Mouse (Mus musculus): ENCODE results near the gene Me1.

The Me1 gene

DNA sequence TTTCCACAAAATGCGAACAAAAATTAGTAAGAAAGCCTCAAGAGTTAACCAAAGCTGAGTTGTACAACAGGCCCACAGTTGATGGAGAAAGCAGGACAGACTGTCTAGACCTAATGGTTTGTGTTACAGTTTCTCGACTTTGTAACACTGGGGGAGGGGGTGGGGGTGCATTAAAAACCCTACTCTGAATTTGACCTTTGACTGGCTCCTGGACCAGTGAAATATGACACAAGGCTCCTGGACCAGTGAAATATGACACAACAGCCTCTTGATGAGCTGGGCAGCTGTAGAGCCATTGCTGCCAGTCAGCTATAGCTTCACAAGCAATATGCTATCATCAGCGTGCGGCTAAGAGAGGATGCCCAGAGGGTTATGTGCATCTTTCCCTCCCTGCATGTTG, 37.4 kb downstream of the Me1 start:
- DNase-seq (ENCODE audit: low spot score in 2 of 2) = no peak

DNA sequence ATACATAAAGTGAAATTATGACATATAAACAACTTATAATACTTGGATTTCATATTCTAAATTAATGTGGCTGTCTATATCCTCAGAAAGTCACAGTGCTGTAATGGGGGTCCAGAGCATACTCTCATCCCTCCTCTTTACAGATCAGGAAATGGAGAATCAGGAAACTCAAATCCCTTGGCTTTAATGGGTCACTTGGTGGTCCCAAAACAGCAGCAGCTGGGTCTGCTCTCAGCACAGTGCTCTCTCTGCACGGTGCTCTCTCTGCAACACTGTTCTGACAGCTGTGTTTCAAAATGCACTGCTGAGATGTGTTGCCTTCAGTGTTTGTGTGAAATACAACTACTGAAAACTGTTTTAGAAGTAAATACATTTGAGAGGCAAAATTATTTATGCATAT, 43.6 kb downstream of the Me1 start:
- DNase-seq (ENCODE audit: low spot score in 2 of 2) = no peak

DNA sequence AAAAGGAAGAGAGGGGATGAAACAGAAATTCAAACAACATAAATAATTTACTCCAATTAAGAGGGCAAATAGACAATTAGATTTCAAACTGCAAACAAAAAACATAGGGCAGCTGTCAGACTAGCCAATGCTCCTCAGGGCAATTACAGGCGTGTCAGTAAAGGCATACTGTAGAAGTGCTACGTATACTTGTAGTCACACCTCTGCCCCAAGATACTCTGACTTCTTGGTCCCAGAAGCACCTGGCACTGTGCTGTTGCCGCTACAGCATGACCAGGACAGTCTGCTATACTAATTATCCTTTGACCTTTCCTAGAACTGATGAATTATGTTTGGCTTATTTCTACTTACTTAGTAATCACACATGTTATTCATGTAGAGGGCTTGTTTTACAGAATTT, 44.5 kb downstream of the Me1 start:
- DNase-seq (ENCODE audit: low spot score in 2 of 2) = no peak

DNA sequence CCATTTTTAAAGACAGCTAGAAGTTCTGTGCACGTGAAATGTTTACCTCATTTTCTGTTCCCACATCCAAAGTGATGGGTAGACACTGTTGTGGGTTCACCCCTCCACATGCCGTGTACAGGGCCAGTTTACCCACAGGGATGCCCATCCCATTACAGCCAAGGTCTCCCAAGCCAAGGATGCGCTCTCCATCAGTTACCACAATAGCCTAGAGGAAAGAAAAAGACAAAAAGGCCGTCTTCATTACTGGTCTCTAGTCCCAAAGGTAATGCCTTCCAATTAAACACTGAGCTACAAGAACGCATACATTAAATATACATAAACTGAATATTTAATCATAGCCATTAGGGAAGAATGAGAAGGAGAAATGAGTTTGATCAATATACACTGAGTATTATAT, 44.9 kb downstream of the Me1 start:
- no peak for DNase-seq (ENCODE audit: low spot score in 2 of 2)

DNA sequence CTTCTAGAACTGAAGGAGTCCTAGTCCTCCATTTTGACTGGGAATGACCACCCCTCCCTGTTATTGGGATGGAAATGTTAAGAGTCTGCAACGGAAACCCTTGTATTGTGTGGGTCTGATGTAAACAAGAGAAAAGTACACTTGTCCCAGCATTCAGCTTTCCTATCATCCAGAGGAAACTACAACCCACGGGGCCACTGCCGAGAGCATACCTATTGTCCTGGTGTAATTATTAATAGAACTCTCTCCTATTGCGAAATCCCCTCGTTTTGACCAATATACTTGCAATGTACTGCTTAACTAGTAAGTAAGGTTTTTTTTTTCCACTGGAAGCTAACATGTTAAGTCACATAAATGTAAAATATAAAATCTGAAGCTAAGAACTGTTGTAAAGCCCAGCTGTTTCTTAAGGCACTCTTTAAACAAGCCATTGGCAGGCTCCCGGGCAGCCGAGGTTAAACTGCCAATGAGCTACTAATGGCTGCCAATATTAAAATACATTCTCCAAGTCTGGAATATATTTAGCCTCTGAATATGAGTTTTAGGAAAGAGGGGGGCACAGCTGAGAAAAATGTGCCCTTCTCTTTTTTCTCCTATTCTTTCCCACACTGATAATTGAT, 47.7 kb downstream of the Me1 start:
- no peak for DNase-seq (ENCODE audit: low spot score in 2 of 2)

DNA sequence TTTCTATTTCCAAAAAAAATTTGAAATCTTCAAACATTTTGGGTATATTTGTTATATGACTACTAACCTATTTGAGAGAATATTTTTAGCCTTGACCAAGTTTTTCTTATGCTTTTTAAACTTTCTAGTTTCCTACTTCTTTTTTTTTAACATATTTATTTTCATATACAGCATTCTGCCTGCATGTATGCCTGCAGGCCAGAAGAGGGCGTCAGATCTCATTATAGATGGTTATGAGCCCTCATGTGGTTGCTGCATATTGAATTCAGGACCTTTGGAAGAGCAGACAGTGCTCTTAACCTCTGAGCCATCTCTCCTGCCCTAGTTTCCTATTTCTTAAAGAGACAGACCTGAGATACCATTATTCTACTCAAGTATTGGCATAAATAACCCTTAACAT, 48.9 kb downstream of the Me1 start:
- no peak for DNase-seq (ENCODE audit: low spot score in 2 of 2)

DNA sequence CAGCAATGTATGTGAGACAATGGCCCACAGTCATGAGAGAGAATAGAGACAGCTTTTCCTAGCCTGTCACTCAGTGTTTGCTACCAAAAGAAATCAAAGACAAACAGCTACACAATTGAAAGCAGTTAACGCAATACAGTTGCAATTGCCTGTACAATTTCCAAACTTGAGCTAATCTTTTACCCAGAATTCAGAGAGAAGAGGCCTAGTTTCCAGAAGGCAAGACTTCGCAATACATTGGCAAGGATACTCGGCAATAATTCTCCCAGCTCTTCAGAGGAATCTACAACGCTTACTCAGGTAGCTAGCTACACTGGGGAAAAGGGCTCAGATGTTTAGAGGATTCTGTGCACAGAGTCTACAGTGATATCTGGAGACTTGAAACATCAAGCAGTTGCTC, 52.3 kb downstream of the Me1 start:
- DNase-seq (ENCODE audit: low spot score in 2 of 2) = no peak

DNA sequence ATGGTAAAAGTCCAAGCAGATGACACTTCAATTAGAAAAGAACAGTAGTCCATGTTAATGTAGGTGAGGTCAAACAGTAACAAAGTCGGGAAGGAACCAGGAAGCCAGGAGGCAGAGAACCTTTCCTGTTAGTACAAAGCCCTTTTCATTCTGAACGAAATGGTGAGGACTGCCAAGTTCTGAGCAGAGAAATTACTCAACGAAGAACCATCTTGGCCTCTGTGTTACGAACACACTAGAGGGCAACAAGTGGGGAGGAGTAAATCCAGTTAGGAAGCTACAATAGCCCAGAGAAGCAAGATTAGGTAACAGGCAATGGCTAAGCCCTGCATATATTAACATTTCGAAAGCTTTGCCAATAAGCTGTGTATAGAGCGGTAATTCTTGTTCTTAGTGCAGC, 57.0 kb downstream of the Me1 start:
- no peak for DNase-seq (ENCODE audit: low spot score in 2 of 2)

DNA sequence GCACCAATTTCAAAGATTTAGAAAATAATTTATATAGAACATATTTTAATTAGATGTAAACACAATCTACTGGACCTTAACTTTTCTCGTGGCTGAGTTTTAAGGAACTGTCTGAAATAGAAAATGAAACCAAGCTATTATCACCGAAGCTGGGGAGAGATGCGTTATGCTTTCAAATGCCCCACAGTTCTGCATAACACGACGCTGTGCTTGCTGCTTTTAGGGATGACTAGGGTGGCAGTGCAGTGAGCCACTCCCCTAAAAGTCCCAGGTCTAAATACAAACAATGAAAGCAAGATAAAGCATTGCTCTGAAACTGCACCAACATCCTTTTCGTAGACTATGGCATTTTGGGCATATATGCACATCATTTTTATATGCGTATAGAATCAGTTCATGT, 64.6 kb downstream of the Me1 start:
- DNase-seq (ENCODE audit: low spot score in 2 of 2) = no peak

DNA sequence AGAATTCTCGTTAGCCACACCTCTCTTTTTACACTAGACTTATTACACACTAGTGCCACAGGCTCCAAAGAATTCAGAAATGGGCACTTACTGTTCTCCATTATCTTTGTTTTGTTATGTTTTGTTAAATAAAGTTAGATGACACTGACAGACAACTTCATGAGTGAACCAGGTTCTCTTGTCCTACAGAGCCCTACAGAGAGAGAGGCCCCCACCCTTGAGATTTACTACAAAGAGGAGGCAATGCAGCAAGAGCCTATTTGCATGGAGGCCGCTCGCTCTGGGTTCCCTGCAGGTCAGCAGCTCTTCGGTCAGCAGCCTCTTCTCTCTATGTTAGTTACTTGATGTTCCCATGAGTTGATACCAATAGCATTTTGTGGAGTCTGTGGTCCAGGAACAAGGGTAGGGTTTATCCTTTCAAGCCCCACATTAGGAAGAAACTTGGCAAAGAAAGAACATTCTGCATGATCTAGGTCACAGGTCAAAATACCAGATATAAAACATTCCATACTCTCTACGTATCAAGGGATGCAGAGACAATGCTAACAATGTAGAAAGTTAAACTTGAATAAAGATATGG, 65.3 kb downstream of the Me1 start:
- no peak for DNase-seq (ENCODE audit: low spot score in 2 of 2)

DNA sequence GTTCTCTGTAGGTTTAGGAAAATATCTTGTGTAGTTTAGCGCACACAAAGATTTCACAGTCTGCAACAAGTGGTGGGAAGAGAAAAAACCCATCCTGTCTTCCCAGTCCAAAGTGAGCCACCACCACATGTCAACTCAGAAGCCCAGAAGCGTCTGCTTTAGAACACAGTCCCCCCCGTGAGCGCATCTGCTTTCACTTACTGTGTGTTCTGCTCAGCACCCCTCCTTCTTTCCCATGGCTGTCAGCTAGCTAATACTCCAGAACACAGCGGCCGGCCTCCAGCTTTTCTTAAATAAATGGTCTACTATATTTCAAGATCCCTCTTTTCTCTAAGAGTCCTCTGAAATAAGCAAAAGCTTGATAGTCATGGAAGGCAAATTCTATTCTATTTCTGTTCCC, 66.4 kb downstream of the Me1 start:
- no peak for DNase-seq (ENCODE audit: low spot score in 2 of 2)

DNA sequence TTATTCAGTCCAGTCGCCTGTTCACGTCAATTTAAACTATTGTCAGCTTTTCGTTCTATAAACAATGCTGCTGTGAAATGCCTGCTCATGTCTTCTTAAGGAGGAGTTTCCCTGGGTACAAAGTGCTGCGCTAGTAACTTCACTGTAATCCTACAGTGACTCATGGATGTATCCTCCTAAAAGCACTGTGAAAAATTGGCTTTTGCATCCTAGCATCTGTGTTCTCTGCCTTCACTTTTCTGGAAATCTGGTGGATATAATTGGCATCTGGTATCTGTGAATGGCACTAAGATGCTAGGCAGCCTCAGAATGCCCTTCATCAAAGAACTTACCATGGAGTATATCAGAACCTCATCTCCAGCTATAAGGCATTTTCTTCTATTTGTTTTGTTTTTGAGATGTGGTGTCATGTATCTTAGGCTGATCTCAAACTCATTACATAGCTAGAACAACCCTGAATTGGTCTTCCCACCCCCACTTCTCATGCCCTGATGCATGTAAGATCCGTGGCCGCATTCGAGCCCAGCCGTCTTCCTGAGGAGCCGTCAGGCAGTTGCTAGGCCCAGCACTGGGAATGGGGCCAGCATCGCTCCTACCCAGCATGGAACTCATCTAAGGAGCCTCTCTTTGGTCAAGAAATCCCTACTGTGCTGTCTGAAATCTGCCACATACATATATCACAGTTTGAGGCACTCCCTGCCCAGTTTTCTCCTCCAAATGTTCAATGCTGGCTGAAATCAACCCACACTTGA, 67.8 kb downstream of the Me1 start:
- peak; percentile 38 to 70 for DNase-seq (ENCODE audit: low spot score in 2 of 2)

DNA sequence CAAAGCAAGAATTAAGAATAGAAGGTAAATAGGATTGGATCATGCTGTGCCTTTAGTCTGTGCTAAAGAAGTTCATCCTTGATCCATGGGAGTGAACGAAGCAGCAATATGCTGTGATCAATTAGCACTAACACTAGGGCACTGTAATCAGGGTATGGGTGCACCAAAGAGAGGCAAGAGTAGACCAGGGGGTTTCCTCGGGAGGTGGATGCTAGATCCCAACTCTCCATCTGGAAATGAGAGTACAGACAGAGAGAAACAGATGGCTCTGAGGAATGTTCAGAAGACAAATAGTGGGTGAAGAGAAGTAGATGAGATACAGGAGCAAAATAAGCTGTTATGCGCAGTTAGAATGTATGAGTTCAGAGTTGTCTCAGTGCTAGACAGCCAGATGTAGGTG, 68.8 kb downstream of the Me1 start:
- peak; percentile 40 to 60 for DNase-seq (ENCODE audit: low spot score in 2 of 2)

DNA sequence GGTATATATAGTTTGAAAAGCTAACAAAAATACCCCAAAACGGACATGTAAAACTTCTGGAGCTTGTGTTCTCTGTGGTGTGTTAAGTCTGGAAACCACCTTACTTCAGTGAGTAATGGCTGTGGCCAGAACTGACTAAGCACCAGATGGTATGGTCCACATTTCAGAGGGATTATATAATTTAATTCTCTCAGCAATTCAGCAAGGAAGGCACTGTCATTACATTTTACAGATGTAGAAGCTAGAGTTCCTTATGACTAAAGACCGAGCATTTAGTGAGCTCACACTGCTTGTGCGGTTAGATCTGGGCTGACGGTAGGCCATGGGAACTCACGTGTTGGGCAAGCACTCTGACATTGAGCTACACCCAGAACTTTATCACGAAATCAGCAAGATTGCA, 71.0 kb downstream of the Me1 start:
- DNase-seq (ENCODE audit: low spot score in 2 of 2) = peak; percentile 38 to 49

DNA sequence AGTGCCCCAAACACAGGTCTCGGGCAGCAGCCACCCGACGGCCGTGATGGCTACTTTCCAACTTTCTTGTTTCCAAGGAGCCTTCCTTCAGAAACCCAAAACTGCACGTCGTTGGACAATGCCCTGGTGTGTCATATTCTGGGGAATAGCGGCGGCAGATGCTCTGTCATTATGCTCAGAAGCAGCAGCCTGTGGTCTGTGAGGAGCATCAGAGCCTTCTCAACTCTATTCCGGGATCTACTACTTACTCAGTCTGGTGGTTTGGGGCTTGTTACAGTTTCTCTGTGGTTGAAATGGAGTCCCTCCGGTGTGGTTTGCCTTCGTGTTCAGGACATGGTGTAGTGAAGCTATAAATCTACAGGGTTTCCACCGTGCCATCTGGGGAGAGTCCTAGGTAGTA, 71.7 kb downstream of the Me1 start:
- DNase-seq (ENCODE audit: low spot score in 2 of 2) = no peak

DNA sequence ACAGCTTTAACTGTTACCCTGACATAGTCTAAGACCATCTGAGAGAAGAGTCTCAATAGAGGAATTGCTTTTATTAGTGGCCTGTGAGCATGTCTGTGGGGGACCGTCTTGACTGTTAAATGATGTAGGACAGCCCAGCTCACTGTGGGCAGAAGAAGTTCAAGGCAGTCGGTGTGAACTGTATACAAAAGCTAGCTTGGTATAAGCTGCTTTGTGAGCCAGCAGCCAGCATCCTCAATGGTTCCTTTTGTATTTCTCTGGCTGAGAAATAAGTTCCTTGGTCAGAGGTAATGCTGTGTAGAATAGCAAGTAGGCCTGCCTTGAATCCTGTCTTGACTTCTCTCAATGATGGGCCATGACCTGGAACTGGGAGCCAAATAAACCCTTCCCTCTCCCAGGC, 73.7 kb downstream of the Me1 start:
- no peak for DNase-seq (ENCODE audit: low spot score in 2 of 2)

DNA sequence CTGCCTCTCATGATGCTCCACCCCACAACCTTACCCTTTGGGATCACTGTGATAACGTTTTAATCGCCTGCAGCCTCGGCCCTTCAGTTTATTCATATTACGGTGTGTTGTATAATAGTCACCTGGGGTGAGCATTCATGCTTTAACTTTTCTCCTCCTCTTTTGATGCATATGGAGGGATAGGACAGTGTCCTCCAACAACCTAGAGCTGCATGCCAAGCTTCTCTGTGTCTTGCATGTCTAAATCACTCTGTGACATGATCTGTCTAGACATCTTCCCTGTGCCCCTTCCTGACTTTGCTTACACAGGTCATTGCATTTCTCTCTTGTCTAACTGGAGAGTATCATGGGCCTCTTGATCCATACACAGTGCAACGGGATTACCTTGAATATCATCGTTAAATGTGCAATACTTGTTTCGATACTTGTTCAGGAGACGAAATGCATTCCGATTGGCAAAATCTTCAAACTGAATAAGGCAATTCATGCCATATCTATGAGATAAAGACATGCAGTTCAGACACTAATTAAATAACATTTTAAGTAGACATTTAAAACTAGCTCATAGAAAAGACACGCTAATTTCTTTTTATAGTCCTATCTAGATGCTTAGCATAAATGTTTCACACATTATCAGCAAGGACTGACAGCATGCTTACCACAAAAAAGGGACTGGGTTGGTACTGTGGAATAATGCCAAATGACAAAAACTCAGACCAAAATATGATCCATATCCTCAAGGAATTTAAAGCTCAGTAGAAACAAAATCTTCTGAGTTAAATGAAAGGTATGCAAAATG, 76.2 kb downstream of the Me1 start:
- DNase-seq (ENCODE audit: low spot score in 2 of 2) = no peak

DNA sequence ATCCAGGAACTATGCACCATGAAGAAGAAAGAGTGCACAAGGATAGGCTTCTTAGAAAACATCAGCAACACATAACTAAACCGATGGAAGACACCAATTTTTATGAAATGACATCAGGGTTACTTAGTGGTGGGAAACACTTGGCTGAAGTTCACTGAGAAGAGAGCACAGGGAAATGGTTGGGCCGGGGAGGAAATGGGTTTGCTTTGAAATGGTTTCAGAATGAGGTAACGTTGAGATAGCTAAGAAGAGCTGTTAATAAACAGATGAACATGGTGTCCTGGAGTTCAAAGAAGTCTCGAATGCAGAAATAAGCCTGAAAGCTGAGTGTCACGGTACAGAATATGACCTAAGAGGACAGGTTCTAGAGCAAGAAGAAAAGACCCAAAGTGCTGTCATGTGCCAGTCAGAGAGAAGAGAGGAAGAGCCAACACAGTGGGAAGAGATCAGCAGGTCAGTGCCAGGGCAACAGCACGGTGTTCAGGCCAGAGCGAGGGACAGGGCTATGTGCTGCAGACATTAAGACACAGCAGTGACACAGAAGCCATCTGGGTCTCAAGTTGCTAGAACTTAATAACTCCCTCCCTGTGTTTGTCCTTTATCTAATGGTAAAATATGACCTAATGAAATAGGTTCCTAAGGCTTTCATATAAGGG, 77.8 kb downstream of the Me1 start:
- DNase-seq (ENCODE audit: low spot score in 2 of 2) = no peak

DNA sequence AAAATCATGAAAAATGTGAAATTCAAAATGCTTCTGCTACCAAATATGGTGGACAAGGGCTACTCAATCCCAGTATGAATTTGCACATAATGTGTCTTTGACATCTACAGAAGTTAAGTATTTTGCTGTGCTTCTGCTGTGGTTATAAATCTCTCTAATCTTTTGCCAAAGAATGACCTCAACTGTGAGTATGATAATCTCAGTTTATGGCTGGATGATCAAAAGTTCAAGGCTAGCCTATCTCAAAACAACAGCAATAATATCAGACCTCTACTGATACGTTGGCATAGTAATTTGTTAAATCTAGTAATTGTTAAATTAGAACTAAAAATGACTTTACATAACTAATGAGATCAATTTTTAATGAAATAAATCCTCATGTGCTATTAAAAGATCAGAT, 80.0 kb downstream of the Me1 start:
- no peak for DNase-seq (ENCODE audit: low spot score in 2 of 2)

DNA sequence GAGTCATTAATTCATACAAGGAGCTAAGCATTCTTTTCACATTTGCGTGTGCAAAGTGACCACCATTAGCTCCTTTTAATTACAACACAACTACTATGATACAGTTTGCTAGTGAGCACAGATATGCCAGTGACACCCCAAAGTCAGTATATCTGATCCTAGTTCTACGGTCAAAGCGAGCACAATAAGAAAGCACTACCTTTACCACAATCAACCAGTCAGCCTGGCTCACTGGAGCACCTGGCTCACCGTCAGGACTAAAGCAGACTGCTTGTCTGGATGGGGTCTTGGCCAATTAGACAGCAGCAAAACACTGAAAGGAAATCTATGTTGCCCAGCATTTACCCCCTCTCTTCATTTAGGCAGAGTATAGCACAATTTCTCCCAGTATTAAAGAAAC, 83.7 kb downstream of the Me1 start:
- no peak for DNase-seq (ENCODE audit: low spot score in 2 of 2)

DNA sequence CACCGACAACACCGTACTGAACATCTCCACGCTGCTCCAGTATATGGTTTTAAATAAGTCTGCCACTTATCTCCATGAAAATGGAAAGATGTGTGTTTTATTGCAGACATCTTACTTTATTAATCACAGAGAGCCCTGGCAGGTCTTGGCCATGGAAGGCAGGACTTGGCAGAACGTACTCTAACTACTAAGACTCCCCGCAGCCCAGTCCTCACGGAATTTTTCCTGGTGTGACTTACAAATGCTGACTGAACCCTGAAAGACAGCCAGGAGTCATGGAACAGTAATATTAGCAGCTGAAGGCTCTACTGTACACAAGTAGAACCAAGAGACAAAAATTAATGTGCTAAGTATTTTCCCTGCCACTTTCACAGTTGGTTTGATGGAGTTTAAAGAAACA, 90.0 kb downstream of the Me1 start:
- no peak for DNase-seq (ENCODE audit: low spot score in 2 of 2)

DNA sequence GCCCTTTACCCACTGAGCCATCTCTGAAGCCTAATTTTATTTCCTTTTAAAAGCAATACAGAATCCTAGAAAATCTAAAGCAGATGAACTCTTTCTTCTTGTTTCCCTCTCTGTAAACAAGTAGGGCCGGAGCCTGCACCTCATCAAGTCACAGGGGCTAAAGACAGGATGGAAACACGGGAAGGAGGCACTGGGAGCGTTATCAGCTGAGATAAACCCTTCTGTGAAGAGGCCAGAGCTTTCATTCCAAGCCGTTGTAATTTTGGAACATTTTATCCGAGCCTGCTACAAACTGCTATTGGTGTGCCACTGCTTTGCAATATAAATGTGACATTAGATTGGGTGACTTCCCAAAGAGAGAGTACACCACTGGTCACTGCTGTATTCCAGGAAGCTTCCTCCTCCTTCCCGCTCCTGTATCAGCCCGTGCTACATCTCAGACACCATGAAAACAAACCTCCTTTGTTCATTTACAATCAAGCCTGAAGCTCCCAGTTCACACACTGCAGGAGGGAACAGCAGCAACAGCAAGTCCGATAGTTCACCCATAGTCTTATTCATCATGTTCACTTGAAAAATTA, 95.9 kb downstream of the Me1 start:
- no peak for DNase-seq (ENCODE audit: low spot score in 2 of 2)

Measured in frontal cortex, postnatal 36 days (tissue).